Mouse (Mus musculus) forebrain, embryonic 14.5 days (tissue): ENCODE measurements around the gene Mydgf. TPM values are rescaled to one million over a fixed set of nuclear protein-coding genes. Genes with fewer than 3 reads are reported as not detected.

Experiments used
- ATAC-seq: fragments of 200-750 bp; cut with Nextera tagmentation; 2 replicates; pipeline ENCODE4 v1.8.0; 2017; ENCODE audit warnings: mild to moderate bottlenecking, moderate library complexity
- DNase-seq: peaks from one replicate; pipeline ENCODE4 v3.0.0-alpha.2; 2015; ENCODE audit warnings: low spot score
- H3K27ac ChIP-seq: fragments of 300-500 bp; sonication (generic); 2 replicates; pipeline ENCODE4 v1.5.1; 2014; ENCODE audit warnings: low read depth, mild to moderate bottlenecking, control low read depth, low read length, moderate library complexity
- H3K27me3 ChIP-seq: fragments of 300-500 bp; sonication (generic); replicated peaks from 2 replicates; pipeline ENCODE4 v1.6.1; 2014; ENCODE audit warnings: low read length, control low read depth, mixed read lengths; ENCODE audit not compliant: control insufficient read depth, insufficient read depth
- H3K36me3 ChIP-seq: fragments of 300-500 bp; sonication (generic); 2 replicates; pipeline ENCODE4 v1.6.1; 2014; ENCODE audit warnings: low read length, control low read depth; ENCODE audit not compliant: control insufficient read depth, insufficient read depth
- H3K4me1 ChIP-seq: fragments of 300-500 bp; sonication (generic); 2 replicates; pipeline ENCODE4 v1.6.1; 2014; ENCODE audit warnings: antibody characterized with exemption, low read length, control low read depth; ENCODE audit not compliant: control insufficient read depth, insufficient read depth
- H3K4me2 ChIP-seq: fragments of 300-500 bp; sonication (generic); 2 replicates; pipeline ENCODE4 v1.6.1; 2014; ENCODE audit warnings: mild to moderate bottlenecking, control low read depth, low read length
- H3K4me3 ChIP-seq: fragments of 300-500 bp; sonication (generic); 2 replicates; pipeline ENCODE4 v1.5.1; 2014; ENCODE audit warnings: low read depth, low read length, control low read depth
- H3K9ac ChIP-seq: fragments of 300-500 bp; sonication (generic); 2 replicates; pipeline ENCODE4 v1.6.1; 2014; ENCODE audit warnings: mild to moderate bottlenecking, low read length, control low read depth, moderate library complexity
- H3K9me3 ChIP-seq: fragments of 300-500 bp; sonication (generic); replicated peaks from 2 replicates; pipeline ENCODE4 v1.6.1; 2016; ENCODE audit warnings: low read length, control low read depth, mixed read lengths; ENCODE audit not compliant: control insufficient read depth
- WGBS: fragments of 180-500 bp; shearing (Covaris S2); extraction: QIAGEN DNeasy Blood & Tissue Kit; methylation state at CpG from one replicate; pipeline ENCODE4 v1.1.7; 2014; 5-methylcytosine and 5-hydroxymethylcytosine counted together
- polyA plus RNA-seq: library from polyadenylated mRNA; unstranded; fragments of >200 nt; fragmentation: Nextera tagmentation; extraction: Ambion mirVana; gene quantifications from 2 replicates; pipeline ENCODE4 v1.2.1, GENCODE M21; 2014

The Mydgf gene
- polyA plus RNA-seq: 58.8 and 63.5 TPM in 2 replicates

DNA sequence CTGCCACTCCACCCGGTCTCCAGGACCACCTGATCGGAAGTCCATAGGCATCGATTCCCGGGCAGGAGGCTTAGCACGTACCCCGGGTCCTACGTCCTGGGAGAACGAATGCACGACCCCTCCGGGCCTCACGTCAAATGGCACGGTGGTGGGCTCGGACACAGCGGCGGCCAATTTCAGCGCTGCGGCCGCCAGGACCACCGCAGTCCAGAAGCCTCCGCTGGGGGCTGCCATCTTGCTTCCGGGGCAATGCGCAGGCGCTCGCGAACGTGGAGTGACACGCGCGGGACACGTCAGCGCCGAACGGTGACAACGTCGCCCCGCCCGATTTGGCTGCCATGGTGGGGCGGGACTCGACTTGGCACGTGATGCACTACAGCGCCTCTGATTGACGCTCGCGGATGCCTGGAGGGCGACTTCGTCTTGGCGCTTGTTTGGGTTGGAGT is at the start of gene Mydgf:
Mydgf (minus strand) TSS at position 263 of the 446 bp plus-strand sequence.
- peak within 1 kb of the TSS; percentile 52; the same call in 1 of the 2 replicates for H3K27ac ChIP-seq
- no peaks in the 10 kb centered on the region for H3K9me3 ChIP-seq
- peak within 1 kb of the TSS; percentile 74 for H3K4me3 ChIP-seq
- H3K9ac ChIP-seq: peak within 1 kb of the TSS; percentile 77
- ATAC-seq: peak; percentile 98
- WGBS: under 1% methylated on average over 47 of the region's 47 CpGs
- H3K27me3 ChIP-seq: no peaks in the 10 kb centered on the region
- H3K4me2 ChIP-seq: peak within 1 kb of the TSS; percentile 84
- peaks cover 7% of the 10 kb centered on the region for H3K4me1 ChIP-seq
- peaks cover 57% of the 10 kb centered on the region for H3K36me3 ChIP-seq
- peak; percentile 97 for DNase-seq

DNA sequence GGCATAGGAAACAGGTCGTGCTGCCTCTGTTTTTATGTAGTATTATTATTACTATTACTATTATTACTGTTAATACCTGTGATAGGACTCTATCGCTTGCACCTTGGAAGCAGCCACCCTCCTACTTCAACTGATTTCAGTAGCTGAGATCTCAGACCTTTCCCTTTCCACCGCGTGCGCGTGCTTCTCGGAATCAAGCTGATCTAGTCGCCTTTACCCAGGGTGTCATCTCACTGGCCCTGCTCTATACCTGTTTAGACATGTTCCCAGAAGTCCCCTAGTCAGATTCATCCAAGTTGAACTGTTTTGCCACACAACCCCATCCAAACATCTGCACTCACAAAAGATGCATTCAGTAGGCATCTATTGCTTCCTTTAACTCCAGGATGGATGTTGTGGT is 49.7 kb upstream of the Mydgf start:
- peak overlapping the region; percentile 52; the same call in 1 of the 2 replicates for H3K27ac ChIP-seq
- no peak overlapping the region for H3K4me3 ChIP-seq
- DNase-seq (no peak), ATAC-seq (peak; percentile 21; the same call in 1 of the 2 replicates)
- H3K9me3 ChIP-seq: no peaks in the 10 kb centered on the region
- peaks cover 9% of the 10 kb centered on the region for H3K4me1 ChIP-seq
- WGBS: 54% methylated on average over 8 of the region's 8 CpGs
- peak overlapping the region; percentile 38; the same call in 1 of the 2 replicates for H3K4me2 ChIP-seq
- H3K27me3 ChIP-seq: no peaks in the 10 kb centered on the region
- H3K9ac ChIP-seq: no peak overlapping the region
- H3K36me3 ChIP-seq: no peaks in the 10 kb centered on the region

- Histone ChIP-seq H3K4me3 (no peak overlapping the region), H3K36me3 (no peaks in the 10 kb centered on the region), H3K27me3 (no peaks in the 10 kb centered on the region), H3K9me3 (no peaks in the 10 kb centered on the region), H3K4me1 (peaks cover 9% of the 10 kb centered on the region), H3K4me2 (no peak overlapping the region), H3K27ac (no peak overlapping the region), H3K9ac (no peak overlapping the region)
- peak; percentile 7 for DNase-seq
- WGBS: 61% methylated on average over 10 of the region's 10 CpGs
- no peak for ATAC-seq
Observed at GRCm38 (mm10) chr17:56229943-56230342, 46.2 kb upstream of the Mydgf start.

DNA sequence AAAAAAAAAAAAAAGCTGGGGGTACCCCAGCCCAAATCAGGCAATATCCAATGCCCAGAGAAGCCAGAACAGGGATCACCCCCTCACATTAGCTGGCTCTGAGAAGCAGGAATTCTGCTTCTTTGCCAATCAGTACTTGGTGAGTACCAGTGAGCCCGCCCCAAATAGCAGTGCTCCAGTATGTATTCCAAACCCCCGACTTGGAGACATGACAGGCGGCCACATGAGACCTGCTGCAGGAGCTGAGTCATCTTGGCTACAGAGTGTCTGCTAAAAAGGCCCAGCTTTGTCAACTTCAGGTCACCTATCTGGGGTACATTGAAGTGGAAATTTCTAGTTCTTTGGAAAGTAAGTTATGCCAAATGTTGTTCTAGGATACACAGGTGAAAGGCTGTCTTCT is 42.8 kb upstream of the Mydgf start:
- no peak for ATAC-seq
- Histone ChIP-seq H3K4me1 (no peaks in the 10 kb centered on the region), H3K9me3 (no peaks in the 10 kb centered on the region), H3K4me2 (no peak overlapping the region), H3K4me3 (no peak overlapping the region), H3K27me3 (no peaks in the 10 kb centered on the region), H3K9ac (no peak overlapping the region), H3K27ac (no peak overlapping the region), H3K36me3 (no peaks in the 10 kb centered on the region)
- no peak for DNase-seq
- WGBS: 78% methylated on average over 3 of the region's 3 CpGs

DNA sequence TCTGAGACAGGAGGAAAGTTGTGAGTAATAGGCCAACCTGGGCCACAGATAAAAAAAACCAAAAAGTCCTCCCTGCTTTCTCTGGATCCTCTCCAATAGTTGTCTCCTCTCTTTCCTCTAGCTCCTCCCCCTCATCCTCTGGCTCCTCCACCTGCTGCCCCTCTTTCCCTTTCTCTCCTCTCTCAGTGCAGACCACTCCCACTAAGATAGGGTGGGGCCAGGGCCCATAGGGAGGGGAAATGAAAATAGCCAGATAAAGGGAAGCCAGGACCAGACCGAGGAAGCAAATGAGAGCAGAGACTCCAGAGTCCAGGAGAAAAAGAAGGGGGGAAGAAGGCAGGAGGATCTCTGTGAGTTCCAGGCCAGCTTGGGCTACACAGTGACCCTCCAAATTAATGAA is 41.2 kb upstream of the Mydgf start:
- Histone ChIP-seq H3K27ac (no peak overlapping the region), H3K36me3 (no peaks in the 10 kb centered on the region), H3K4me3 (no peak overlapping the region), H3K9ac (no peak overlapping the region), H3K4me2 (no peak overlapping the region), H3K27me3 (no peaks in the 10 kb centered on the region), H3K9me3 (no peaks in the 10 kb centered on the region), H3K4me1 (no peaks in the 10 kb centered on the region)
- no peak for DNase-seq
- ATAC-seq: no peak
- 67% methylated on average over 1 of the region's 1 CpGs for WGBS

- no peak overlapping the region for H3K4me2 ChIP-seq
- WGBS: 74% methylated on average over 3 of the region's 3 CpGs
Observed at GRCm38 (mm10) chr17:56219805-56220204, 36.1 kb upstream of the Mydgf start.

GRCm38 (mm10) chr17:56219251-56219650 is 35.5 kb upstream of the Mydgf start:
- WGBS: 49% methylated on average over 12 of the region's 12 CpGs
- Histone ChIP-seq H3K36me3 (no peaks in the 10 kb centered on the region), H3K4me1 (peaks cover 19% of the 10 kb centered on the region), H3K4me2 (peak overlapping the region; percentile 89), H3K9me3 (no peaks in the 10 kb centered on the region), H3K27ac (peak overlapping the region; percentile 87), H3K9ac (peak overlapping the region; percentile 89), H3K4me3 (peak overlapping the region; percentile 78), H3K27me3 (no peaks in the 10 kb centered on the region)
- DNase-seq (no peak), ATAC-seq (no peak)

More at GRCm38 (mm10) chr17:56219805-56220204, 36.1 kb upstream of the Mydgf start:
- H3K9me3 ChIP-seq: no peaks in the 10 kb centered on the region
- ATAC-seq (no peak), DNase-seq (no peak)
- no peak overlapping the region for H3K27ac ChIP-seq
- no peak overlapping the region for H3K4me3 ChIP-seq
- H3K4me1 ChIP-seq: peaks cover 19% of the 10 kb centered on the region
- H3K27me3 ChIP-seq: no peaks in the 10 kb centered on the region
- no peak overlapping the region for H3K9ac ChIP-seq
- H3K36me3 ChIP-seq: no peaks in the 10 kb centered on the region

DNA sequence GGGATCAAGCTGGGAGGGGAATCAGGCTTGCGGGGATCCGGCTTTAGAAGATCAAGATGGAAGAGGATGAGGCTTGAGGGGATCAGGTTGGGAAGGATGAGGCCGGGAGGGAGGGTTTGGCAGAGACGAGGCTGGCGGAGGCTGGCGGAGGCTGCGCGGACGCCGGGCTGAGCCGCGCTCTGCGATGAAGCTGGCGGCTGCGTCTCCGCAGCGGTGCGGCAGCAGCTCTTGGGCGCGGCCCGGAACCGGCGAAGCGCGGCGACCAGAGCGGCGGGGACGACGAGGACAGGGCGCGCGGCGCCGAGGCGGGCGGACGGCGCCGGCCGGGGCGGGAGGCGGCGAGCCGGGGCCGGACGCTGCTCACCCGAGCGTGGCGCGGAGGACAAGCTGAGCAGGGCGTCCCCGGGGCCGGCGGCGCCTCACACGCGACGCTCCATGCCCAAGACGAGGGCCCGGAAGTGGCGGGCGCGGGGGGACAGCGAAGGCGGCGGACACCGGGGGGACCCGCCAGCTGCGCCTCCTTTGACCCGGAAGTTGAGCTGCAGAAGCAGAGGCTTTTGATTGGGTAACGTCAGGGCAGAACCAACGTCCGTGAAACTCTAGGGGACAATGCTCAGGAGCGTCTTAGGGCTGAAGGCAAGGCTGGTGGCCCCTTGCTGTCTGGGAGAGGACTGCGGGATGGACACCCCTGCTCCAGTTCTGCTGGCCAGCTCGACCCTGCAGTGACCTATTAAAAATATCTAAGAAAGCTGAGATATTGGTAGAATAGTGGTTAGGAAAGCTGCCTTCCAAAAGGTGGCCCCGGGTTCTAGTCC is 34.9 kb upstream of the Mydgf start, which contains the start of gene Dpp9:
Dpp9 (minus strand) TSS at position 529 of the 815 bp plus-strand sequence.
- WGBS: under 1% methylated on average over 72 of the region's 78 CpGs
- Histone ChIP-seq H3K27ac (peak within 1 kb of the TSS; percentile 87), H3K4me3 (peak within 1 kb of the TSS; percentile 78), H3K9ac (peak within 1 kb of the TSS; percentile 89), H3K36me3 (no peaks in the 10 kb centered on the region), H3K27me3 (no peaks in the 10 kb centered on the region), H3K9me3 (no peaks in the 10 kb centered on the region), H3K4me2 (peak within 1 kb of the TSS; percentile 89), H3K4me1 (peaks cover 19% of the 10 kb centered on the region)
- DNase-seq (peak; percentile 97), ATAC-seq (peak; percentile 99)

DNA sequence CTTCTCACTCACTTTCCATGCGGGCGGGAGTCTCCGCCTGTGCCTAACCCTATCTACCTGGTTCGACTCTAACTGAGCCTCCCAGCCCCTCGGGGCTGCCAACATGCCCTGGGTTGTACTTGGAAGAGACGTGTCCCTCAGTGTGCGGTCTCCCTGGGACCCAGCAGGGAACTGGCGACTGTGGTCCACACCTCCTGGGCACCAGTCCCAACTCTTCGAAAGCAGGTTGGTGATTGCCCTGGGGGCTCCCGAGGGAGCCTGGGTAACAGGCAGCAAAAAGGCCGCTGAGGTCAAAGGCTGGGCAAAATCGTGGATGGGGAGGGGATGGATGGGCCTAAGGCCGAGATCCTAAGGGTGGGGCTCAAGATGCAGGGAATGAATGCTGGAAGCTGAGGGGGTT is 34.0 kb upstream of the Mydgf start:
- no peak overlapping the region for H3K27ac ChIP-seq
- peak overlapping the region; percentile 89 for H3K9ac ChIP-seq
- peaks cover 19% of the 10 kb centered on the region for H3K4me1 ChIP-seq
- H3K27me3 ChIP-seq: no peaks in the 10 kb centered on the region
- H3K4me3 ChIP-seq: peak overlapping the region; percentile 78
- no peak for ATAC-seq
- H3K36me3 ChIP-seq: 0 out of 2 replicates have a peak, but pooled peaks cover 2% of the 10 kb centered on the region
- H3K9me3 ChIP-seq: no peaks in the 10 kb centered on the region
- peak overlapping the region; percentile 89 for H3K4me2 ChIP-seq
- no peak for DNase-seq
- WGBS: 65% methylated on average over 13 of the region's 13 CpGs
